In genomic region chr11:111536040-111536836, GRCm38 (mm10) we compare ENCODE assay signal across 8 mouse cellular contexts.
A peak's percentile ranks its signal among the peaks of the same experiment; 100 is the strongest.
DNase-seq lines count a peak whose midpoint lies in the region; ATAC-seq lines count a peak whose summit lies in the region.

No protein-coding gene starts in this region.

- H3K27me3 ChIP-seq in heart, embryonic 13.5 days (replicated peaks) = peaks cover 8% of the 10 kb centered on the region; the same call in 1 of the 2 replicates

- no peaks in the 10 kb centered on the region for H3K36me3 ChIP-seq in heart, embryonic 13.5 days

- WGBS in heart, embryonic 13.5 days = 39% methylated on average over 17 of the region's 17 CpGs

- no peaks in the 10 kb centered on the region for H3K9me3 ChIP-seq in heart, embryonic 13.5 days

- ATAC-seq in heart, embryonic 13.5 days (ENCODE audit: extremely low read depth, insufficient number of reproducible peaks, low FRiP score, low TSS enrichment) = no peak

- H3K4me2 ChIP-seq in heart, embryonic 13.5 days = peak overlapping the region; percentile 60

- H3K9ac ChIP-seq in heart, embryonic 13.5 days = no peak overlapping the region

- DNase-seq in left cerebral cortex, adult 18-20 months (ENCODE audit: low spot score in 2 of 2) = peak; percentile 64 to 68
- no peak for DNase-seq in left cerebral cortex, adult 11 months (ENCODE audit: low spot score)
- DNase-seq in Muller cell, postnatal 12 days (ENCODE audit: inconsistent ontology term) = peak; percentile 65
- DNase-seq in cerebellum, postnatal 14 days = peak; percentile 74 to 77
- DNase-seq in left cerebral cortex, postnatal 10 days (ENCODE audit: extremely low spot score in 1 of 2, low spot score in 2 of 2) = peak; percentile 57
- peak; percentile 73 for DNase-seq in neural tube, embryonic 10.5 days (ENCODE audit: extremely low spot score, low spot score)
- peak; percentile 54 for DNase-seq in thymus, postnatal 4 days

- H3K4me3 ChIP-seq in heart, embryonic 13.5 days = peak overlapping the region; percentile 23

- intact Hi-C loops in left cerebral cortex, postnatal 10 days (cut with DNase I) = loop anchor here (2.0 kb wide), 2 partner anchors 1245 to 1629 kb away; no protein-coding TSS in a partner anchor

- no peaks in the 10 kb centered on the region; the same call in 1 of the 2 replicates for H3K4me1 ChIP-seq in heart, embryonic 13.5 days

- no peak overlapping the region for H3K27ac ChIP-seq in heart, embryonic 13.5 days (replicated peaks)
